Mouse (Mus musculus): Measurements from ENCODE around the gene Slc25a26. TPM values are rescaled to one million over a fixed set of nuclear protein-coding genes. Genes with fewer than 3 reads are reported as not detected.

Slc25a26 gene
- polyA plus RNA-seq, 1 experiment from 2014 or later: 7.1 TPM

DNA sequence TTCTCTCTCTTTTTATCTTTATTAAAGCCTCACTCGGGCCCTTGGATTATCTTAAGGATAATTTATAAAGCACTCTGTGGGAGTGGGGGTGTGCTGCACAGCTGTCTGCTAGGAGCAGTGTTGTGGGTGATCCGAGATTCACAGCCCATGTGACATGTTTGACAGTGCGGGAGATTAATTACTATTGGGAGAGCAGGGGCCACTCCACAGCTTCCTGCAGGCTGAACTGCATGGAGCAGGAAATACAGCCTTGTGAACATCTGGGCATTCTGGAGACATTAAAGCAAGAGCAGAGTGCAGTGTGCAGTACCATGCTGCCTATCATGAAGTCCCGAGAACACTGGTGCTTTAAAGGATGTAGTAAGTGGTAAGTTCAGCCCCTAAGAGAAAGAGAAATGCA is 92.6 kb downstream of the Slc25a26 start:
- H3K4me1 ChIP-seq (replicated peaks): peaks cover 10% of the 10 kb centered on the region
- no peak overlapping the region for H3K4me3 ChIP-seq (replicated peaks)
- no peaks in the 10 kb centered on the region for H3K9me3 ChIP-seq
- ATAC-seq: peak; percentile 60; the same call in 1 of the 2 replicates
- H3K36me3 ChIP-seq: no peaks in the 10 kb centered on the region
- no peaks in the 10 kb centered on the region for H3K27me3 ChIP-seq
- H3K9ac ChIP-seq (replicated peaks): no peak overlapping the region
- H3K4me2 ChIP-seq (replicated peaks): no peak overlapping the region
- 31% methylated on average over 4 of the region's 4 CpGs for WGBS
- H3K27ac ChIP-seq: no peak overlapping the region

DNA sequence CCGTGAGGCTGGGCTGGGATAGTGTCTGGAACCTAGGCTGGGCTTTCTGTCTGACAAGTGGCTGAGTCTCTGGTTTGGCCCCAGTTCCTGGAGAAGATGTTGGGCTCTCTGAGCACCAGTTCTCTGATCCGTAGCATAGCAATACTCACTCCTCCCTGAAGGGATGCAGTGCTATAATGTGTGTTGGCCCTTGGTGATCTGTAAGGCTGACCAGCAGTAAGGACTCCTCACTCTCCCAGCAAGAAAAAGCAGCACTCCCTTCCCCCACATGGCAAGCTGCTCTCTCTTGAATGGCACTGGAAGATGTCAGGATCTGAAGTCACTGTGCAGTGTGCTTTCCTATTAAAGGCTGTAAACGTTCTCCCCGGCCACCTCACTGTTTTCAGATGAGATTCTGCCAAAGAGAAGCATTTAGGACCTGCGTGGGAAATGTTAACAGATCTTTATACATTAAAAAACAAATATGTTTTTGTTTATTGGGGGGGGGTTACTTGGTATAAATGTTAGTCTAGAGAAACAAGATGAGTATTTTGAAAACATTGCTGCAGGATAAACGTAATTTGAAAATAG is 94.0 kb downstream of the Slc25a26 start:
- Histone ChIP-seq H3K4me1 (replicated peaks) (peaks cover 10% of the 10 kb centered on the region), H3K36me3 (no peaks in the 10 kb centered on the region), H3K9ac (replicated peaks) (no peak overlapping the region), H3K4me2 (replicated peaks) (no peak overlapping the region), H3K9me3 (no peaks in the 10 kb centered on the region), H3K4me3 (replicated peaks) (no peak overlapping the region), H3K27me3 (no peaks in the 10 kb centered on the region), H3K27ac (no peak overlapping the region)
- no peak for ATAC-seq
- WGBS: 83% methylated on average over 6 of the region's 6 CpGs

DNA sequence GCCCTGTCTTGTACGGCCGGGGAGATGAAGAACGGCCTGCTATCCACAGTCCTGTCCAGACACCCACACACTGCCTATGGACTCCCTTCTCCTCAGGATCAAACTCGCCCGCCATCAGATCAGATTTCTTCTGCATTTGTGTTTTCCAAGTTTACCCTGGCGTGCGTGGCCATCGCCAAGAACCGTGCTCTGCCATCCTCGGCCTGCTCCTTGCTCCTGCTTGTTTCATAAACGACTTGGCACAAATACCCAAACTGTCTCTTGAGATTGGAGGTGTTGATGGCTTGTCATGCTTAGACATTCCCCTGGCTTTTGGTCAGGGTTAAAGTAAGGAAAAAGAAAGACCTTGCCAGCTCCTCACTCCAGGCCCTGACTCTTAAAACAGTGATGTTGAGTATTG is 94.6 kb downstream of the Slc25a26 start:
- peaks cover 10% of the 10 kb centered on the region for H3K4me1 ChIP-seq (replicated peaks)
- no peaks in the 10 kb centered on the region for H3K9me3 ChIP-seq
- no peak overlapping the region for H3K4me2 ChIP-seq (replicated peaks)
- ATAC-seq: no peak
- H3K9ac ChIP-seq (replicated peaks): no peak overlapping the region
- H3K4me3 ChIP-seq (replicated peaks): no peak overlapping the region
- no peak overlapping the region for H3K27ac ChIP-seq
- no peaks in the 10 kb centered on the region for H3K27me3 ChIP-seq
- 96% methylated on average over 11 of the region's 11 CpGs for WGBS
- H3K36me3 ChIP-seq: no peaks in the 10 kb centered on the region

DNA sequence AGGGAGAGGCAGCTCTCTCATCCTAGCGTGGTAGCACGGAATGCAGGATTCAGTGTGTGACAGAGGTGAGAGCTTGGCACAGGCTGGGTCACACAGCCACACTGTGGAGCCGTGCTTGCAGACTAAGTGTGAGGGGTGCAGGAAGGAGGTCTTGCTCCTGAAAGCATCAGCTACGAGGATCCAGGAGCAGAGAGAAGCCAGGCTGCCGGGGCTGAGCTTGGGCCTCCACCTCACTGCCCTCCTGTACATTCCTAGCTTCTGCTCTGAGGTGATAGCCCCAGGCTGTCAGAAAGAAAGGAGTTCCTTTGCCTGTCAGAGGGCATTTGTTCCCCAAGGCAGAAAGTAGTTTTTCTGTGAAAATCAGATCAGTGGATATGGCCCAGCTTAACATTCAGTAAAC is 95.1 kb downstream of the Slc25a26 start:
- whole genome bisulfite sequencing: 77% methylated on average over 5 of the region's 5 CpGs
- Histone ChIP-seq H3K27ac (no peak overlapping the region), H3K9ac (replicated peaks) (no peak overlapping the region), H3K4me3 (replicated peaks) (no peak overlapping the region), H3K36me3 (no peaks in the 10 kb centered on the region), H3K4me2 (replicated peaks) (no peak overlapping the region), H3K4me1 (replicated peaks) (peaks cover 10% of the 10 kb centered on the region), H3K9me3 (no peaks in the 10 kb centered on the region), H3K27me3 (no peaks in the 10 kb centered on the region)
- ATAC-seq: no peak

DNA sequence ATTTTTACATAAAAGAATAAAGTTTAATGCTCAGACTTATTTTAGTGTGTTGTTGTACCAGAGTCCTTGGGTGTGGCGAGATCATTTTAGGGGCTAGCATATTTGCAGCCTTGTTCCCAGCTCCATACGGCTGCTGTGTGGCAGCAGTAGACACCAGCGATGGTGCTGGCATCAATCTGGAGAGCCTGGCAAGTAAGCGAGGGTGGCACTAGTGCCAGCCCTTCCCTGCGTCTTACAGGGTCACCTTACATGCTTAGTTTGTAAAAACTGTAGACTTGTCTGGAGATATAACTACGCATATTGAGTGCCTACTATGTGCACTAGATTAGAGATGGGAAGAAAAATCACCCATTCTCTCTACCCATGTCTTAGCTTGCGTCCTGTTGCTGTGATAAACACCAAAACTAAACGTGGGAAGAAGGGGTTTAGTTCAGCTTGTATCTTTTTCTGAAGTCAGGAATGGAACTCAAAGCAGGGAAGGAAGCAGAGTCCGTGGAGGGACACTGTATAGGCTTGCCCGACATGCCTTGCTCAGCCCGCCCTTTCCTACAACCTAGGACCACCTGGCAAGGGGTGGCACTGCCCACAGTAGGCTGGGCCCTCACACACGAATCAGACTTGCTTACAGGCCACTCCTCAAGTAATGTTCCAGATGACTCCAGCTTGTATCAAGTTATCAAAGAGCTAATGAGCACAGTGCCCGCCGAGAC is 96.1 kb downstream of the Slc25a26 start:
- H3K36me3 ChIP-seq: no peaks in the 10 kb centered on the region
- H3K27me3 ChIP-seq: no peaks in the 10 kb centered on the region
- 92% methylated on average over 14 of the region's 14 CpGs for WGBS
- H3K4me1 ChIP-seq (replicated peaks): peaks cover 10% of the 10 kb centered on the region
- H3K4me3 ChIP-seq (replicated peaks): no peak overlapping the region
- no peak overlapping the region for H3K4me2 ChIP-seq (replicated peaks)
- H3K9me3 ChIP-seq: no peaks in the 10 kb centered on the region
- H3K27ac ChIP-seq: no peak overlapping the region
- ATAC-seq: no peak
- H3K9ac ChIP-seq (replicated peaks): no peak overlapping the region

DNA sequence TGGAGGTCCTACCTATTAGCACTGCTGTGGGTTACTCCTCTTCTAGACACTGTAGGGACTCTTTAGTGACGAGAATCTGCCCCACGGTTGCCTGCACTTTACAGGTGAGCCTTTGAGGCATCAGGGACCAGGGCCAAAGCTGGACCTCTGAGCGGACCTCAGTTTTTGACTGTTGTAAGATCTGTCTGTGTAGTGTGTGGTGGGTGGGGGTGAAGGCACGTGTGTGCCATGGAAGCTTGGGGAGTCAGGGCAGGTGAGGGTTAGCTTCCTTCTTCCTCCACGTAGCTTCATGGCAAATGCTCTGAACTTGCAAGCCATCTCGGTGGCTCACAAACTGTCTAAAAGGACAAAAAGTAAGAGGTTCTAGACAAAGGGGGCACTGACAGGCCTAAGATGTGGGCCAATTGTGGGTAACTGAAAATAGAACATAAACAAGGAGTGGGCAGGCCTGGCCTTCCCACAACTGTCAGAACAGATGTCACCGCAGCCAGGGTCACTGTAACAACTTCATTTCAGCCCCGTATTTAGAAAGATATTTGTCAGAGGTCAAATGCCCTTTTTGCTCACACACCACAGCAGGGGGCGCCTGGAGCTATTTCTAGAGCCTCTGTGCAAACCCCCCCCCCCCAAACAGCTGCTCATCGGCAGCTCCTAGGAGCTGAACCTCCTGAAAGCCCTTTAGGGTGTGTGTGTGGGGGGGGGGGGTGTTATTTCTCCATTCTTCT is 96.8 kb downstream of the Slc25a26 start:
- Histone ChIP-seq H3K27me3 (no peaks in the 10 kb centered on the region), H3K4me1 (replicated peaks) (peaks cover 12% of the 10 kb centered on the region), H3K4me3 (replicated peaks) (no peak overlapping the region), H3K27ac (no peak overlapping the region), H3K36me3 (no peaks in the 10 kb centered on the region), H3K9ac (replicated peaks) (no peak overlapping the region), H3K9me3 (no peaks in the 10 kb centered on the region), H3K4me2 (replicated peaks) (no peak overlapping the region)
- ATAC-seq: no peak
- 55% methylated on average over 10 of the region's 10 CpGs for WGBS

DNA sequence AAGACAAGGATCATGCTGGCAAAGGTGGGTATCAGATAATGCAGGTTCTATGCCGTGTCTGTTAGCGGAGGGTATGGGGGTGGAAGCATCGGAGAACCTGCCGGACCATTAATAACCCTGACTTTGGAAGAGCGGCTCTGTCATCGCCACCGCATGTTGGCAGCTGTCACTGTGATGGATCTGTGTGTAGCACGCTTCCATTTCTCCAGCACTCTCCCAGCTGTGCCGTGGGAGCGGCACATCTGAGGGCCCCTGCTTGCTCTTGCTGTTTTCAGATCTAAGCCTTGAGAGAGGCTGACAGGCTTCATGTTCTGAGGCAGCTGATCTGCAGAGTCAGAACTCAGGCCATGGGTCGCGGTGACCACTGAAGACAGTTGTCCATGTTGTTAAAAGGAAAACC is 98.3 kb downstream of the Slc25a26 start:
- no peak overlapping the region for H3K9ac ChIP-seq (replicated peaks)
- no peak overlapping the region for H3K27ac ChIP-seq
- peaks cover under 1% of the 10 kb centered on the region; the same call in 1 of the 2 replicates for H3K36me3 ChIP-seq
- H3K27me3 ChIP-seq: no peaks in the 10 kb centered on the region
- H3K4me3 ChIP-seq (replicated peaks): no peak overlapping the region
- no peak overlapping the region for H3K4me2 ChIP-seq (replicated peaks)
- 95% methylated on average over 12 of the region's 12 CpGs for WGBS
- ATAC-seq: no peak
- H3K9me3 ChIP-seq: no peaks in the 10 kb centered on the region
- 0 out of 2 replicates have a peak, but pooled peaks cover 4% of the 10 kb centered on the region for H3K4me1 ChIP-seq (replicated peaks)

DNA sequence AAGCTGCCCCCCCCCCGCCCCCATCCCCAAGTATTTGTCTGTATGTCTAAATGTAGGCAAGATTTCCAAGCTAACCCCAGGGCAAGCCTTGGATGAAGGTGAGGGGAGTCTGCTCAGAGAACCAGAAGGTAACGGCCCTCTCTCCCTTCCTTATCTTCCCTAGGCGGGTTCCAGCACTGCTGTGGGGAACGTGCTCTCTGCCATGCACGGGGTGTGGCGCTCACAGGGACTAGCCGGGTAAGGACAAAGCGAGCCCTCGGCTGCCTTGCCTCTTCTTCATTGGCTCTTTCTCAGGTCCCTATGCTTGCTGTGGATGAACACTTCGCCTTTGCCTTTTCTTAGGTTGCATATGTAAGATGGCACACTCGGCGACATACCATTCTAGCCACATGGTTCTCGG is 98.9 kb downstream of the Slc25a26 start:
- Histone ChIP-seq H3K36me3 (peaks cover 5% of the 10 kb centered on the region; the same call in 1 of the 2 replicates), H3K9ac (replicated peaks) (no peak overlapping the region), H3K4me2 (replicated peaks) (no peak overlapping the region), H3K27me3 (no peaks in the 10 kb centered on the region), H3K4me1 (replicated peaks) (0 out of 2 replicates have a peak, but pooled peaks cover 4% of the 10 kb centered on the region), H3K9me3 (no peaks in the 10 kb centered on the region), H3K27ac (no peak overlapping the region), H3K4me3 (replicated peaks) (no peak overlapping the region)
- ATAC-seq: no peak
- WGBS: 93% methylated on average over 13 of the region's 13 CpGs

DNA sequence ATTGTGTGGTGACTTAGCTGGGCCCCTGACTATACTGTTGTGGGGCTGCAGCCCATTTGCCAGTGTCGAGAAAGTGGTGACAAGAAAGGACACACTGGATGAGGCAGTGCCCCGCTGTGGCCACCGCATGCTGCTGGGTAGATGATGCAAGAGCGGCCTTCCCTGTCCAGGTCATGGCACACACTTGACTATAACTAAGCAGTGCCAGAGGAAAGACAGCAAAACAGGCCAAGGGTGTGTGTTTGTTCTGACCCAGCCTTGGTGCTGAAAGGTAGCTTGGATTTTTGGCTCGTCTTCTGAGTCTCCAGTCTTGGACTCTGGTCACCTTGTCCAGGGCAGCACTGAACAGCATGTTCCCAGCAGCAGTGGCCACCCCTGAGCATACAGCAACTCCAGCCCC is 101.0 kb downstream of the Slc25a26 start:
- H3K4me3 ChIP-seq (replicated peaks): no peak overlapping the region
- no peak overlapping the region for H3K27ac ChIP-seq
- no peak for ATAC-seq
- H3K36me3 ChIP-seq: peaks cover 20% of the 10 kb centered on the region
- no peaks in the 10 kb centered on the region for H3K27me3 ChIP-seq
- H3K4me2 ChIP-seq (replicated peaks): no peak overlapping the region
- WGBS: 87% methylated on average over 5 of the region's 5 CpGs
- no peaks in the 10 kb centered on the region for H3K9me3 ChIP-seq
- H3K9ac ChIP-seq (replicated peaks): no peak overlapping the region
- H3K4me1 ChIP-seq (replicated peaks): 0 out of 2 replicates have a peak, but pooled peaks cover 4% of the 10 kb centered on the region

DNA sequence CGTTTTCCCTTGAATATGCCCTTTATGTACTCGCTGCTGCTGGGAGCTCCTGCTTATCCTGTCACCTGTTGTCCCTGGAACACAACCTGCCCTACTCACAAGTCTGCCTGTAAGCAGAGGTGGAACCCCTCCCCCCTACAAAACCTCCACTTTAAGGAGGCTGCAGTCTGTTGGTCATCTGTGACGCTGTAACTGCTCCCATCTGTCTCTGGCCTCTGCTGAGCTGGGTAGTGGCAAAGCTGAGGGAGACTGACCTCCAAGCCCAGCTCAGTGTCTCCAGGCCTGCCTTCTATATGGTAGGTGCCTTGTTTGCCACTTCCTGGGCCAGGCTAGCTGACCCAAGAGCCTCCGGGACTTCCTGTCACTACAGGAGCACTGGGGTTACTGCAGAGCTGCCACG is 101.7 kb downstream of the Slc25a26 start:
- no peak for ATAC-seq
- WGBS: 72% methylated on average over 5 of the region's 5 CpGs

DNA sequence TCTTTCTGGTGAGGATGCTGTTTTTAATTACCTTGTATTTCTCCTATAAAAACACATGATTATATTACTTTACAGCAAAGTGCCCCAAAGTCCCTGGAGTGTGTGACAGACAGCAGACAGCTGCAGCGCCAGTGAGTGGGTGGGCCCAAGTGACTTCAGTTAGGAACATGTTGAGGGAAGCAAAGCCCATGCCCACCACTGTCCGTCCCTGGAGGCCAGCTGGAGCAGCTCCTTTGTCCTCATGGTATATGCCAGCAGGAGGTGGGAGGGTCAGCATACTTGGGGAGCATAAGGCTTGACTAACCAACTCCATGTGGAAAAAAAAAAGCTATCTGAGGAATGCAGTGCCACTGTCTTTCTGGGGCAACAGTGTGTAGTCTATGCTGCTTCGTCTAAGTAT is 103.9 kb downstream of the Slc25a26 start:
- H3K9ac ChIP-seq (replicated peaks): no peak overlapping the region
- no peaks in the 10 kb centered on the region for H3K27me3 ChIP-seq
- H3K4me1 ChIP-seq (replicated peaks): 0 out of 2 replicates have a peak, but pooled peaks cover 4% of the 10 kb centered on the region
- no peak for ATAC-seq
- H3K4me3 ChIP-seq (replicated peaks): no peak overlapping the region
- no peak overlapping the region for H3K4me2 ChIP-seq (replicated peaks)
- 51% methylated on average over 3 of the region's 3 CpGs for WGBS
- no peak overlapping the region for H3K27ac ChIP-seq
- H3K36me3 ChIP-seq: peaks cover 50% of the 10 kb centered on the region
- no peaks in the 10 kb centered on the region for H3K9me3 ChIP-seq

More for the DNA sequence above, 101.7 kb downstream of the Slc25a26 start:
- no peaks in the 10 kb centered on the region for H3K9me3 ChIP-seq
- no peak overlapping the region for H3K9ac ChIP-seq (replicated peaks)
- no peaks in the 10 kb centered on the region for H3K27me3 ChIP-seq
- H3K4me3 ChIP-seq (replicated peaks): no peak overlapping the region
- H3K4me1 ChIP-seq (replicated peaks): 0 out of 2 replicates have a peak, but pooled peaks cover 4% of the 10 kb centered on the region
- H3K4me2 ChIP-seq (replicated peaks): no peak overlapping the region
- H3K27ac ChIP-seq: 0 out of 2 replicates have a peak overlapping the region, but pooled peaks have one; percentile 6
- peaks cover 27% of the 10 kb centered on the region for H3K36me3 ChIP-seq

DNA sequence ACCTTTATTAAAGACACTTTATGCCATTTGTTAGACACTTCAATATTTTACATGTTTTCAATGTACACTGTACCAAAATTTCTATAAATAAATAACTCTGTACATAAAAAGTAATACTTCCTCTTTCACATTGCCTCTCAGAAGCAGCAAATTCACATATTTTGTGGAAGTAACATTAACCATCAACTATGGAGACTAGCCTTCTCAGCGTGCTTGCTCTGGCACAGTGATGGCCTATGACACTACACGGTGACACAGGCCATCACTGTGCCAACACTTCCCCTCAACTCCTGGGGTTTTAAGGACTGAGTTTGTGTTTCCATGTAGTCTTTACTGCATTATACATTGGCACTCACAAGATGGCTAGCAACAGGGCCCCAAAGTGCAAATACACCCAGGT is 104.4 kb downstream of the Slc25a26 start:
- 0 out of 2 replicates have a peak, but pooled peaks cover 4% of the 10 kb centered on the region for H3K4me1 ChIP-seq (replicated peaks)
- WGBS: 93% methylated on average over 2 of the region's 2 CpGs
- no peak overlapping the region for H3K9ac ChIP-seq (replicated peaks)
- H3K27me3 ChIP-seq: no peaks in the 10 kb centered on the region
- peaks cover 54% of the 10 kb centered on the region for H3K36me3 ChIP-seq
- no peak overlapping the region for H3K4me2 ChIP-seq (replicated peaks)
- no peak for ATAC-seq
- H3K4me3 ChIP-seq (replicated peaks): no peak overlapping the region
- H3K9me3 ChIP-seq: no peaks in the 10 kb centered on the region
- no peak overlapping the region for H3K27ac ChIP-seq
